Mouse (Mus musculus) midbrain, embryonic 12.5 days (tissue): Measurements from ENCODE around the gene Mfn2. TPM values are rescaled to one million over a fixed set of nuclear protein-coding genes. Genes with fewer than 3 reads are reported as not detected.
"Not testable (repeated sequence)": the region's sequence is repeated elsewhere in the genome, so short reads cannot be mapped to it uniquely, and the experiment has no call there.

Source experiments
- ATAC-seq: fragments of 200-750 bp; cut with Nextera tagmentation; 2 replicates; pipeline ENCODE4 v1.8.0; 2017; ENCODE audit warnings: low read depth, moderate TSS enrichment, moderate library complexity; ENCODE audit not compliant: low FRiP score
- H3K27ac ChIP-seq: fragments of 300-500 bp; sonication (generic); replicated peaks from 2 replicates; pipeline ENCODE4 v1.5.1; 2016; ENCODE audit warnings: mild to moderate bottlenecking
- H3K27me3 ChIP-seq: fragments of 300-500 bp; sonication (generic); 2 replicates; pipeline ENCODE4 v1.6.1; 2016; ENCODE audit warnings: mild to moderate bottlenecking
- H3K36me3 ChIP-seq: fragments of 300-500 bp; sonication (generic); 2 replicates; pipeline ENCODE4 v1.6.1; 2016
- H3K4me1 ChIP-seq: fragments of 300-500 bp; sonication (generic); 2 replicates; pipeline ENCODE4 v1.6.1; 2016
- H3K4me2 ChIP-seq: fragments of 300-500 bp; sonication (generic); replicated peaks from 2 replicates; pipeline ENCODE4 v1.6.1; 2016; ENCODE audit warnings: mild to moderate bottlenecking, moderate library complexity
- H3K4me3 ChIP-seq: fragments of 300-500 bp; sonication (generic); 2 replicates; pipeline ENCODE4 v1.5.1; 2016; ENCODE audit warnings: mild to moderate bottlenecking
- H3K9ac ChIP-seq: fragments of 300-500 bp; sonication (generic); replicated peaks from 2 replicates; pipeline ENCODE4 v1.6.1; 2016; ENCODE audit warnings: mild to moderate bottlenecking, moderate library complexity
- H3K9me3 ChIP-seq: fragments of 300-500 bp; sonication (generic); 2 replicates; pipeline ENCODE4 v1.6.1; 2016; ENCODE audit warnings: mild to moderate bottlenecking
- WGBS: fragments of 180-500 bp; shearing (Covaris S2); methylation state at CpG from one replicate; pipeline ENCODE4 v1.1.7; 2016; 5-methylcytosine and 5-hydroxymethylcytosine counted together
- polyA plus RNA-seq: library from polyadenylated mRNA; unstranded; fragments of >200 nt; fragmentation: Nextera tagmentation; extraction: Ambion mirVana; gene quantifications from 2 replicates; pipeline ENCODE4 v1.2.1, GENCODE M21; 2016

Mfn2 gene
- polyA plus RNA-seq, 1 experiment from 2014 or later: 65.4 TPM

GRCm38 (mm10) chr4:147865651-147866050, 38.9 kb downstream of the Mfn2 start:
- Histone ChIP-seq H3K27me3 (no peaks in the 10 kb centered on the region), H3K9ac (no peak overlapping the region), H3K36me3 (peaks cover 49% of the 10 kb centered on the region), H3K27ac (no peak overlapping the region), H3K4me1 (peaks cover 24% of the 10 kb centered on the region), H3K4me2 (no peak overlapping the region), H3K9me3 (no peaks in the 10 kb centered on the region), H3K4me3 (no peak overlapping the region)
- ATAC-seq: no peak
- 96% methylated on average over 6 of the region's 6 CpGs for WGBS

- no peak for ATAC-seq
- Histone ChIP-seq H3K4me3 (no peak overlapping the region), H3K27ac (no peak overlapping the region), H3K4me1 (no peaks in the 10 kb centered on the region), H3K9ac (no peak overlapping the region), H3K27me3 (no peaks in the 10 kb centered on the region), H3K36me3 (peaks cover 55% of the 10 kb centered on the region), H3K4me2 (no peak overlapping the region), H3K9me3 (no peaks in the 10 kb centered on the region)
- 96% methylated on average over 3 of the region's 3 CpGs for WGBS
Observed at GRCm38 (mm10) chr4:147862051-147862450, 42.5 kb downstream of the Mfn2 start.

- no peak overlapping the region for H3K9ac ChIP-seq
- no peak overlapping the region for H3K4me2 ChIP-seq
- ATAC-seq: no peak
- no peaks in the 10 kb centered on the region for H3K27me3 ChIP-seq
- no peaks in the 10 kb centered on the region for H3K36me3 ChIP-seq
- WGBS: 87% methylated on average over 2 of the region's 2 CpGs
- H3K27ac ChIP-seq: no peak overlapping the region
- H3K9me3 ChIP-seq: no peaks in the 10 kb centered on the region
- H3K4me3 ChIP-seq: no peak overlapping the region
- H3K4me1 ChIP-seq: peaks cover 11% of the 10 kb centered on the region
Observed at GRCm38 (mm10) chr4:147850776-147851175, 53.7 kb downstream of the Mfn2 start.

- peak; percentile 78; the same call in 1 of the 2 replicates for ATAC-seq
- Histone ChIP-seq H3K27ac (no peak overlapping the region), H3K4me2 (peak overlapping the region; percentile 58), H3K9me3 (peaks cover 8% of the 10 kb centered on the region; the same call in 1 of the 2 replicates), H3K27me3 (no peaks in the 10 kb centered on the region), H3K9ac (peak overlapping the region; percentile 49), H3K4me1 (peaks cover 11% of the 10 kb centered on the region), H3K4me3 (peak overlapping the region; percentile 64), H3K36me3 (peaks cover 11% of the 10 kb centered on the region)
- WGBS: 3% methylated on average over 4 of the region's 4 CpGs
Observed at GRCm38 (mm10) chr4:147848584-147848991, 55.9 kb downstream of the Mfn2 start.

- 5% methylated on average over 23 of the region's 23 CpGs for WGBS
- Histone ChIP-seq H3K27ac (no peak within 1 kb of the TSS), H3K4me1 (peaks cover 11% of the 10 kb centered on the region), H3K36me3 (peaks cover 16% of the 10 kb centered on the region), H3K4me3 (peak within 1 kb of the TSS; percentile 64), H3K4me2 (peak within 1 kb of the TSS; percentile 58), H3K9me3 (peaks cover 15% of the 10 kb centered on the region), H3K27me3 (no peaks in the 10 kb centered on the region), H3K9ac (peak within 1 kb of the TSS; percentile 63)
- ATAC-seq: peak; percentile 92
Observed at GRCm38 (mm10) chr4:147847614-147848583, 56.6 kb downstream of the Mfn2 start, which contains the start of gene Zfp933. Zfp933 (minus strand) TSS chr4:147848366.

- Histone ChIP-seq H3K4me1 (peaks cover 6% of the 10 kb centered on the region), H3K4me3 (no peak overlapping the region), H3K27me3 (no peaks in the 10 kb centered on the region), H3K36me3 (peaks cover 37% of the 10 kb centered on the region), H3K4me2 (no peak overlapping the region), H3K27ac (no peak overlapping the region), H3K9me3 (peaks cover 28% of the 10 kb centered on the region), H3K9ac (no peak overlapping the region)
- no peak for ATAC-seq
- WGBS: 93% methylated on average over 3 of the region's 3 CpGs
Observed at GRCm38 (mm10) chr4:147842871-147843270, 61.6 kb downstream of the Mfn2 start.

GRCm38 (mm10) chr4:147839282-147839681, 65.2 kb downstream of the Mfn2 start:
- H3K9ac ChIP-seq, H3K27me3 ChIP-seq, H3K27ac ChIP-seq, H3K4me1 ChIP-seq, H3K4me2 ChIP-seq, H3K4me3 ChIP-seq, ATAC-seq: not testable (repeated sequence)
- Histone ChIP-seq H3K36me3 (peaks cover 28% of the 10 kb centered on the region), H3K9me3 (peaks cover 27% of the 10 kb centered on the region)
- 99% methylated on average over 18 of the region's 26 CpGs for WGBS

GRCm38 (mm10) chr4:147824389-147824788, 80.1 kb downstream of the Mfn2 start:
- H3K9ac ChIP-seq: no peak overlapping the region
- H3K4me3 ChIP-seq: no peak overlapping the region
- no peak for ATAC-seq
- H3K27me3 ChIP-seq: no peaks in the 10 kb centered on the region
- no peaks in the 10 kb centered on the region for H3K4me1 ChIP-seq
- H3K27ac ChIP-seq: no peak overlapping the region
- no peak overlapping the region for H3K4me2 ChIP-seq
- WGBS: 94% methylated on average over 4 of the region's 4 CpGs
- peaks cover 74% of the 10 kb centered on the region for H3K36me3 ChIP-seq
- peaks cover 76% of the 10 kb centered on the region for H3K9me3 ChIP-seq

Other genes starting within 250 kb of the Mfn2 start
- not detected in 2 replicates for gene Zfp534, start 202.2 kb downstream of the Mfn2 start, polyA plus RNA-seq
- gene Zfp984, start 94.9 kb downstream of the Mfn2 start, polyA plus RNA-seq: 5.8 and 6.0 TPM in 2 replicates
- gene Zfp933, start 56.3 kb downstream of the Mfn2 start, polyA plus RNA-seq: 4.9 and 6.7 TPM in 2 replicates
- gene Miip, start 35.9 kb downstream of the Mfn2 start, polyA plus RNA-seq: 53.2 and 61.8 TPM in 2 replicates
- gene Fv1, start 35.7 kb downstream of the Mfn2 start, polyA plus RNA-seq: 15.8 and 16.9 TPM in 2 replicates
- gene Plod1, start 32.1 kb upstream of the Mfn2 start, polyA plus RNA-seq: 25.1 and 27.2 TPM in 2 replicates
- gene 2510039O18Rik, start 36.2 kb upstream of the Mfn2 start, polyA plus RNA-seq: 21.2 and 26.1 TPM in 2 replicates
- gene Nppb, start 81.1 kb upstream of the Mfn2 start, polyA plus RNA-seq: not detected in 2 replicates
- gene Nppa, start 96.0 kb upstream of the Mfn2 start, polyA plus RNA-seq: 1.0 and 2.8 TPM in 2 replicates
- gene Clcn6, start 134.1 kb upstream of the Mfn2 start, polyA plus RNA-seq: 26.9 and 29.7 TPM in 2 replicates
- 44.5 and 44.8 TPM in 2 replicates for gene Mthfr, start 134.4 kb upstream of the Mfn2 start, polyA plus RNA-seq
- 11.2 and 11.9 TPM in 2 replicates for gene Agtrap, start 183.3 kb upstream of the Mfn2 start, polyA plus RNA-seq
- 94.7 and 95.2 TPM in 2 replicates for gene Mad2l2, start 225.7 kb upstream of the Mfn2 start, polyA plus RNA-seq
- 16.7 and 16.8 TPM in 2 replicates for gene Draxin, start 226.0 kb upstream of the Mfn2 start, polyA plus RNA-seq
- gene Fbxo6, start 247.4 kb upstream of the Mfn2 start, polyA plus RNA-seq: 14.6 and 17.1 TPM in 2 replicates